Mouse (Mus musculus) bone marrow, adult 2 months (tissue): ENCODE measurements around the gene Fnbp1. TPM values are rescaled to one million over a fixed set of nuclear protein-coding genes. Genes with fewer than 3 reads are reported as not detected.

Source experiments
- H3K27ac ChIP-seq: fragments of 200-500 bp; 2 replicates; pipeline ENCODE4 v1.5.1; 2012; ENCODE audit warnings: low read depth, mild to moderate bottlenecking, control low read depth, inconsistent platforms, low read length; ENCODE audit not compliant: control insufficient read depth, poor library complexity, insufficient read depth
- H3K4me1 ChIP-seq: fragments of 200-500 bp; 2 replicates; pipeline ENCODE4 v1.6.1; 2011; ENCODE audit warnings: low read length; ENCODE audit not compliant: control insufficient read depth, insufficient read depth
- H3K4me3 ChIP-seq: fragments of 200-500 bp; replicated peaks from 2 replicates; pipeline ENCODE3; 2011; ENCODE audit warnings: mild to moderate bottlenecking, low read depth, low read length, control low read depth; ENCODE audit not compliant: control insufficient read depth
- CTCF ChIP-seq: fragments of 200-500 bp; IDR thresholded peaks from 2 replicates; pipeline ENCODE4 v1.5.1; 2011; ENCODE audit warnings: low read length, control low read depth; ENCODE audit not compliant: control insufficient read depth, insufficient read depth
- POLR2A ChIP-seq: fragments of 200-500 bp; IDR thresholded peaks from 2 replicates; pipeline ENCODE4 v1.6.1; 2011; ENCODE audit warnings: low read depth, mild to moderate bottlenecking, control low read depth, low read length, borderline replicate concordance; ENCODE audit not compliant: control insufficient read depth
- WGBS: fragments of 180-500 bp; shearing (Covaris S2); methylation state at CpG from one replicate; pipeline ENCODE4 v1.1.7; 2018; 5-methylcytosine and 5-hydroxymethylcytosine counted together
- polyA plus RNA-seq: library from polyadenylated mRNA; stranded (reverse); fragments of >200 nt; gene quantifications from 2 replicates; pipeline ENCODE4 v1.2.4, GENCODE M21; 2011; ENCODE audit warnings: low replicate concordance; ENCODE audit not compliant: missing spikeins, insufficient read depth, insufficient read length

Fnbp1 gene
- polyA plus RNA-seq, 1 experiment: 67.8 TPM

DNA sequence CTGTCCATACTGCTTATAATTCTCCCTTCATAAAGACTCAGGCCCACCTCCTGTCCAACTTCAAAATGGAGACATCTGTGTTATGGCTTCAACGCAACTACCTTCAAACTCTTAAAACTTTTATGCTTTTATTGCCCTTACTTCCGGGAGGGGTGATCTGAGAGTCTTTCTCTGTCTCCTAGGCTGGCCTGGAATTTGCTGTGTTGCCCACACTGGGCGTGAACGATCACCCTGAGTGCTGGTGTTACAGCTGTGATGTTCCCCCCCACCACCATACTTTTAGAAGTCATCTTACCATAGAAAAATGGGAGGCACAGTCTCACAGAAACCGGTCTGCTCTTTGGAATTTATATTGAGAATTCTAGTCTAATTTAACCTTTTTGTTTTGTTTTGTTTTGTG, 64.2 kb downstream of the Fnbp1 start:
- H3K4me3 ChIP-seq: no peak overlapping the region
- WGBS: 83% methylated on average over 5 of the region's 5 CpGs
- TF ChIP-seq POLR2A (no peak), CTCF (no peak)
- peaks cover 11% of the 10 kb centered on the region for H3K4me1 ChIP-seq
- no peak overlapping the region for H3K27ac ChIP-seq

DNA sequence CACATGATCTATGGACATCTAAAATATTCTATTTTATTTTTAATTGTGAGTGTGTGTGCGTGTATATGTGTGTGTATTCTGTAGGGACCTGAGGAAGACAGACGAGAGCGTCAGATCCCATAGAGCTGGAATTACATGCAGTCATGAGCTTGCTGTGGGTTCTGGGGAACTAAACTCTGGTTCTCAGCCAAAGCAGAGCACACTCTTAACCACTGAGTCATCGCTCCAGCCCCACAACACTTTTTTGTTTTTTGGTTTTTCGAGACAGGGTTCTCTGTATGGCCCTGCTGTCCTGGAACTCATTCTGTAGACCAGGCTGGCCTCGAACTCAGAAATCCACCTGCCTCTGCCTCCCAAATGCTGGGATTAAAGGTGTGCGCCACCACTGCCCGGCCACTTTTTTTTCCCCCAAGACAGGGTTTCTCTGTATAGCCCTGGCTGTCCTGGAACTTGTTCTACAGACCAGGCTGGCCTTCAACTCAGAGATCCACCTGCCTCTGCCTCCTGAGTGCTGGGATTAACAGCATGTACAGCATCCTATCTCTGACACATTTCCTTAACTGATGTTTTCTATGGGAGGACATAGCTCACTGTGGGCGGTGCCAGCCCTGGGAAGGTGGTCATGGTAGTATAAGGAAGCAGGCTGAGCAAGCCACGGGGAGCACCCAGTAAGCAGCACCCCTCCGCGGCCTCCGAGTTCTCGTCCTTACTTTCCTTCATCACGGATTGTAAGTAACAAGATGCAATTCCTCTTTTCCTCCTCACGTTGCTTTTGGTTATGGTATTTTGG, 65.3 kb downstream of the Fnbp1 start:
- Histone ChIP-seq H3K4me1 (peaks cover 10% of the 10 kb centered on the region), H3K27ac (peak overlapping the region; percentile 25; the same call in 1 of the 2 replicates), H3K4me3 (no peak overlapping the region)
- TF ChIP-seq CTCF: no peak
- TF ChIP-seq POLR2A: no peak
- WGBS: 61% methylated on average over 16 of the region's 16 CpGs

DNA sequence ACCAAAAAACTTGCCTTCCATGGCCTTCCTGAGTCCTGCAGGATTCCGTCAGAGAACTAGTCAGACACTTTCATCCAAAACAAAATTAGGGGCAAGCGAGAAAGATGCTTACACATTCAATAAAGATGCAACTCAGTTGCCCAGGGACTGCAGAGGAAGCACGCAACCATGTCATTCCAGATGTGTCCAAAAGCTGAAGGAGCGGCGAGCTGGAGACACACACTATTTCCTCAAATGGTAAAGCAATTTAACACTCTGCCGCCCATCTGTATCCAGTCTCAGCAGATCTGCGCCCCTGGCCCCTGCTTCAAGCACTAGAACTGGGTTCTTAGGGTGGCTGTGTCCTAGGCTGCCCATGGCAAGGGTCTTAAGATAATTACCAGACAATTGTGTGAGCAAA, 66.0 kb downstream of the Fnbp1 start:
- WGBS: 59% methylated on average over 7 of the region's 7 CpGs
- Histone ChIP-seq H3K27ac (peak overlapping the region; percentile 61; the same call in 1 of the 2 replicates), H3K4me3 (no peak overlapping the region), H3K4me1 (peaks cover 10% of the 10 kb centered on the region)
- no peak for TF ChIP-seq CTCF
- no peak for TF ChIP-seq POLR2A

DNA sequence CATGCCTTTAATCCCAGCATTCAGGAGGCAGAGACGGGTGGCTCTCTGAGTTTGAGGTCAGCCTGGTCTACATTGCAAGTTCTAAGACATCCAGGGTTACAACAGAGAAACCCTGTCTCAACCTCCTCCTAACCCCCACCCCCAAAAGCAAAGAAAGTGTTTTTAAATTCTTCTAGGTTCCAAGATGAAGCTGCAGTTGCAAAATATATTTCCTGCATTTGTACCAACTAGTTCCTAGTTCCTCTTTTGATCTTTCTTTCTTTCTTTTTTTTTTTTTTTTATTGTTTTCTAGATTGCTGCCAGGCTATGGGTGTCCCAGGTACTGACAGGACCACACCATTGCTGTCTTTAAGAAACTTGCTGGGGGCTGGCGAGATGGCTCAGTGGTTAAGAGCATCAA, 66.6 kb downstream of the Fnbp1 start:
- TF ChIP-seq POLR2A: no peak
- no peak for TF ChIP-seq CTCF
- H3K27ac ChIP-seq: peak overlapping the region; percentile 69; the same call in 1 of the 2 replicates

DNA sequence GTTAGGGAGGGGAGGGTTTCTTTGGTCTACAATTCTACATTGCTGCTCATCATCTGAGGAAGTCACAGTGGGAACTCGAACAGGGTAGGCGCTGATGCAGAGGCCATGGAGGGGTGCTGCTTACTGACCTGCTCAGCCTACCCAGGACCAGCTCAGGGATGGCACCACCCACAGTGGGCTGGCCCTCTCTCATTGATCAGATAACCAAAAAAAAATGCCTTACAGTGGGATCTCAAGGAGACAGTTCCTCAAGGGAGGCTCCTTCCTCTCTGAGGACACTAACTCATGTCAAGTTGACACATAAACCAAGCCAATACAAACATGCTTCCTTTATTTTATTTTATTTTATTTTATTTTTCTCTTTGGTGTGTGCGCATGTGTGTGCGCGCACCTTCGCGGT, 72.3 kb downstream of the Fnbp1 start:
- TF ChIP-seq POLR2A (no peak), CTCF (no peak)
- Histone ChIP-seq H3K4me3 (no peak overlapping the region), H3K27ac (no peak overlapping the region), H3K4me1 (peaks cover 4% of the 10 kb centered on the region)
- 84% methylated on average over 7 of the region's 7 CpGs for WGBS

More for the DNA sequence above, 66.6 kb downstream of the Fnbp1 start:
- H3K4me1 ChIP-seq: peaks cover 10% of the 10 kb centered on the region
- H3K4me3 ChIP-seq: no peak overlapping the region
- 23% methylated on average over 2 of the region's 2 CpGs for WGBS

DNA sequence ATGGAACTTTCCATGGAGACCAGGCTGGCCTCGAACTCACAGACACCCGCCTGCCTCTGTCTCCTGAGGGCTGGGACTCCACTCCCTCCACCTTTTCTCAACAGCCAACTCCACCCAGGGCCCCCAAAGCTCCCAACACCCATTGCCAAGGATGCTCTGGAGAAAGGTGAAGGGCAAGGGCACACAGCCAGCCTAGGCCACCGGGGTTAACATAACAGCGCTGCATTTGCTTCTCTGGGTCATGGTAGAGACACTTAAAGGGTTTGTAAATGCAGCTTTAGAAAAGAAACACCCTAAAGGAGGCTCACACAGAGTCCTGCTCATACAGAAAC, 72.7 kb downstream of the Fnbp1 start:
- no peak overlapping the region; the same call in 1 of the 2 replicates for H3K27ac ChIP-seq
- no peak overlapping the region for H3K4me3 ChIP-seq
- TF ChIP-seq CTCF: no peak
- TF ChIP-seq POLR2A: no peak
- peaks cover 4% of the 10 kb centered on the region for H3K4me1 ChIP-seq
- WGBS: 84% methylated on average over 4 of the region's 4 CpGs

DNA sequence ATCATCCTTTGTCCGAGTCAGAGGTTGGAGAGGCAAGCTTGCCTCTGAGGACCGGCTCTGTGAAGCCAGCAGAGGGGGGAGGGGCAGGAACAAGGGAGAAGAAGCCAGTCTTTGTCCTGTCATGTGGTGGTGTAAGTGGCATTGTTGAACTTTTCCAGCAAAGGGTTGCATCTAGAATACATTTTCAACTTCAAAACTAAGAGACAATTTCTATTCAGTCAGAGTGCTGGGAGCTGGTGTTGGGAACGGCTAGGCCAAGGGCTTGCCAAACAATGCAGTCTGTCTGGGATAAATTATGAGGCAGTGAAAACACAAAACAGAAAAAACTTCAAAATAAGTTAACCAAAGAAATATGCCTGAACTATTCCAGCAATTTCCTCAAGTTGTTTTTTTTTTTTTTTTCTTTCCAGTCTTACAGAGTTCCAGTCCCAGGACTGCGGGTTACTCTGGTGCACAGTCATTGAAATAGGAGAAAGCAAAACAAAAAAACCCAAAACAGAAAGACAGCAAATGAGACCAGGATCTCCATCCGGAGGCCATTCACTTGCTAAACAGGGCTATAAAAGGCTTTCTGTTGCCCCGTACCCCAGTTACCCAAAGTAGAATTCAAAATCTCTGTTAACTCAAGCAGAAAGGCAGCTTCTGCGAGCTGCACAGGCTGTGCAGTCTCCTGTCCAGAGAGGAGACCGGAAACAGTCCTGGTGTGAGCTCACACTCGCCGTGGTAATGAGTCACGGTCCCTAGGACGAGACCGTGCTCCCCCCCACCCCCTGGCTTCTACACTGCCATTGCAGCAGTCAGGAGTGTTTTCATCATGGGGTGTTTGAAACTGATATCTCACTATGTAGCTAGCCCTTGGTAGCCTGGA, 73.3 kb downstream of the Fnbp1 start:
- no peak overlapping the region; the same call in 1 of the 2 replicates for H3K27ac ChIP-seq
- 73% methylated on average over 13 of the region's 13 CpGs for WGBS
- H3K4me3 ChIP-seq: no peak overlapping the region
- no peak for TF ChIP-seq CTCF
- TF ChIP-seq POLR2A: no peak
- H3K4me1 ChIP-seq: peaks cover 2% of the 10 kb centered on the region

DNA sequence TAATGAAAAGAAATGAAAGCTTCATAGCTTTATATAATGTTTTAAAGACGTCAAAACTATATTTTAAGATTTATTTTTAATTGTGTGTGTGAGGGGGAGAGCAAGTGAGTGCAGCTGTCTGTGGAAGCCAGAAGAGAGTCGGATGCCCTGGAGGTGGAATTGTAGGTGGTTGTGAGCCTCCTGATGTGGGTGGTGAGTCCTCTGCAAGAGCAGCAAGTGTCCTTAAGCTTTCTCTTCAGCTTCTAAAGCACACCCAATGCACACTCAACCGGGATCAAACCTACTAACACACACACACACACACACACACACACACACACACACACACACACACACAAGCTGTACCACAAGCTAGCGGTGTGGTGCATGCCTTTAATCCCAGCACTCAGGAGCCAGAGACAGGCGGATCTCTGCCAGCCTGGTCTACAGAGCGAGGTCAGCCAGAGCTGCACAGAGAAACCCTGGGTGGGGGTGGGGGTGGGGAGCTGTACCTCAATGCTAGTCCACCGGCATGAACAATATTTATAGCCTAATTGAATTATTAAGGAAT, 74.0 kb downstream of the Fnbp1 start:
- no peak overlapping the region for H3K4me3 ChIP-seq
- H3K27ac ChIP-seq: no peak overlapping the region
- WGBS: 82% methylated on average over 7 of the region's 7 CpGs
- peaks cover 2% of the 10 kb centered on the region for H3K4me1 ChIP-seq
- no peak for TF ChIP-seq POLR2A
- no peak for TF ChIP-seq CTCF
